Mouse (Mus musculus) cortical plate, adult 2 months (tissue): ENCODE measurements around the gene Fcer2a.

Experiments used
- CTCF ChIP-seq: fragments of 200-500 bp; IDR thresholded peaks from 2 replicates; pipeline ENCODE4 v1.5.1; 2011; ENCODE audit warnings: mild to moderate bottlenecking, control low read depth, low read length; ENCODE audit not compliant: insufficient read depth; ENCODE audit errors: extremely low read depth
- POLR2A ChIP-seq: fragments of 200-500 bp; IDR thresholded peaks from 2 replicates; pipeline ENCODE4 v1.6.1; 2011; ENCODE audit warnings: mild to moderate bottlenecking, low read length, control low read depth; ENCODE audit not compliant: insufficient read depth; ENCODE audit errors: extremely low read depth

DNA sequence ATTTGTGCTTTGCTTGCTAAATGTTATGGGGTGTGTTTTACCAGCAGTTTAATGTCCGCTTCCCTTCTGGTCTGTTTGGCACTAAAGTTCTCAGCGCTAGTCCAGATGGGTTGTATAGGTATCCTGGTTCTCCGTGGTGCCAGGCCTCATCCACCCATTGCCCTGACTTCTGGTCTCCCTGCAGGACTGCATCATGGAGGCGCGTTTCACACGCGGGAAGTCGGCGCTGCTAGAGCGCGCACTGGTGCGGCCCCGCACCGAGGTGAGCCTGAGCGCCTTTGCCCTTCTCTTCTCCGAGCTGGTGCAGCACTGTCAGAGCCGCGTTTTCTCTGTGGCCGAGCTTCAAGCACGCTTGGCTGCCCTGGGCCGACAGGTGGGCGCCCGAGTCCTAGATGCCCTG is 15.1 kb downstream of the Fcer2a start:
- TF ChIP-seq CTCF: no peak
- TF ChIP-seq POLR2A: no peak
